Mouse (Mus musculus) MEL (cell line): ENCODE measurements around the gene Ccdc102a. TPM values are rescaled to one million over a fixed set of nuclear protein-coding genes. Genes with fewer than 3 reads are reported as not detected.

Experiments
- DNase-seq: peaks from one replicate; pipeline ENCODE4 v3.0.0; 2011; ENCODE audit warnings: low read depth, low spot score
- H3K27ac ChIP-seq: 2 replicates; pipeline ENCODE4 v1.5.1; 2012; ENCODE audit warnings: low read depth, mild to moderate bottlenecking, control low read depth, low read length, moderate library complexity; ENCODE audit not compliant: control insufficient read depth
- H3K27me3 ChIP-seq, 2 experiments: fragments of 150-350 bp in 1 of 2; sonication (generic) in 1 of 2; 2 replicates each; pipeline ENCODE4 v1.6.1; 2012; ENCODE audit warnings: low read length in 2 of 2, mild to moderate bottlenecking in 2 of 2, improper control_type of control experiment in 1 of 2, moderate library complexity in 1 of 2; ENCODE audit not compliant: insufficient read depth in 2 of 2, control insufficient read depth in 1 of 2
- H3K36me3 ChIP-seq, 2 experiments: 2 replicates each; pipeline ENCODE4 v1.6.1; 2012 to 2014; ENCODE audit warnings: low read length in 2 of 2, improper control_type of control experiment in 1 of 2, inconsistent platforms in 1 of 2, mild to moderate bottlenecking in 1 of 2; ENCODE audit not compliant: insufficient read depth in 2 of 2, control insufficient read depth in 1 of 2
- H3K4me1 ChIP-seq, 2 experiments: fragments of 150-350 bp in 1 of 2; sonication (generic) in 1 of 2; 2 replicates each; pipeline ENCODE4 v1.6.1; 2012; ENCODE audit warnings: low read length in 2 of 2, improper control_type of control experiment in 1 of 2, mild to moderate bottlenecking in 1 of 2; ENCODE audit not compliant: insufficient read depth in 2 of 2, control insufficient read depth in 1 of 2
- H3K4me3 ChIP-seq, 2 experiments: fragments of 150-350 bp in 1 of 2; sonication (generic) in 1 of 2; 2 replicates each; pipeline ENCODE4 v1.5.1; 2012; ENCODE audit warnings: low read depth in 2 of 2, low read length in 2 of 2, mild to moderate bottlenecking in 2 of 2, moderate library complexity in 2 of 2, control low read depth in 1 of 2, improper control_type of control experiment in 1 of 2; ENCODE audit not compliant: control insufficient read depth in 1 of 2, insufficient read depth in 1 of 2
- H3K79me2 ChIP-seq: 2 replicates; pipeline ENCODE4 v1.6.1; 2012; ENCODE audit warnings: mild to moderate bottlenecking, low read length, moderate library complexity; ENCODE audit not compliant: control insufficient read depth, poor library complexity, insufficient read depth
- H3K9ac ChIP-seq: 2 replicates; pipeline ENCODE4 v1.6.1; 2012; ENCODE audit warnings: low read depth, mild to moderate bottlenecking, control low read depth, low read length, moderate library complexity; ENCODE audit not compliant: control insufficient read depth, poor library complexity, severe bottlenecking
- H3K9me3 ChIP-seq: fragments of 150-350 bp; sonication (generic); replicated peaks from 2 replicates; pipeline ENCODE4 v1.6.1; 2012; ENCODE audit warnings: mild to moderate bottlenecking, low read length, improper control_type of control experiment, moderate library complexity; ENCODE audit not compliant: insufficient read depth
- BHLHE40 ChIP-seq: IDR thresholded peaks from 2 replicates; pipeline ENCODE4 v1.6.1; 2012; ENCODE audit warnings: low read depth, mild to moderate bottlenecking, inconsistent platforms, low read length, improper control_type of control experiment, borderline replicate concordance
- CHD2 ChIP-seq: IDR thresholded peaks from 2 replicates; pipeline ENCODE4 v1.6.1; 2011; ENCODE audit warnings: low read length, improper control_type of control experiment
- CTCF ChIP-seq, 3 experiments: IDR thresholded peaks in 2 of 3; conservative IDR thresholded peaks in 1 of 3; 2 replicates each; pipeline ENCODE4 v1.5.1; 2011 to 2012; ENCODE audit warnings: low read length in 3 of 3, low read depth in 2 of 3, mild to moderate bottlenecking in 2 of 3, improper control_type of control experiment in 1 of 3, inconsistent platforms in 1 of 3, mixed read lengths in 1 of 3, moderate library complexity in 1 of 3; ENCODE audit not compliant: control insufficient read depth in 1 of 3, insufficient read depth in 1 of 3, poor library complexity in 1 of 3, severe bottlenecking in 1 of 3
- E2F4 ChIP-seq: IDR thresholded peaks from 2 replicates; pipeline ENCODE4 v1.6.1; 2011; ENCODE audit warnings: low read depth, low read length, improper control_type of control experiment, borderline replicate concordance
- ELF1 ChIP-seq: IDR thresholded peaks from 2 replicates; pipeline ENCODE4 v1.6.1; 2014; ENCODE audit warnings: low read depth, mild to moderate bottlenecking, inconsistent platforms, low read length, improper control_type of control experiment, moderate library complexity
- EP300 ChIP-seq, 2 experiments: IDR thresholded peaks; 2 replicates each; pipeline ENCODE4 v1.6.1; 2011; ENCODE audit warnings: improper control_type of control experiment in 2 of 2, low read length in 2 of 2, low read depth in 1 of 2, mild to moderate bottlenecking in 1 of 2
- GABPA ChIP-seq: IDR thresholded peaks from 2 replicates; pipeline ENCODE4 v1.6.1; 2012; ENCODE audit warnings: low read depth, mild to moderate bottlenecking, inconsistent platforms, low read length, improper control_type of control experiment, moderate library complexity
- GATA1 ChIP-seq: IDR thresholded peaks from 2 replicates; pipeline ENCODE4 v1.6.1; 2011; ENCODE audit warnings: low read depth, low read length, improper control_type of control experiment
- HCFC1 ChIP-seq: IDR thresholded peaks from 2 replicates; pipeline ENCODE4 v1.6.1; 2012; ENCODE audit warnings: low read depth, mild to moderate bottlenecking, inconsistent platforms, low read length, improper control_type of control experiment, moderate library complexity
- KAT2A ChIP-seq: conservative IDR thresholded peaks from 2 replicates; pipeline ENCODE4 v1.6.1; 2012; ENCODE audit warnings: low read depth, low read length, improper control_type of control experiment, inconsistent platforms
- MAFK ChIP-seq: IDR thresholded peaks from 2 replicates; pipeline ENCODE4 v1.6.1; 2011; ENCODE audit warnings: low read depth, mild to moderate bottlenecking, low read length, improper control_type of control experiment, borderline replicate concordance
- MAX ChIP-seq: IDR thresholded peaks from 2 replicates; pipeline ENCODE4 v1.6.1; 2011; ENCODE audit warnings: low read length, improper control_type of control experiment
- MAZ ChIP-seq: IDR thresholded peaks from 2 replicates; pipeline ENCODE4 v1.6.1; 2012; ENCODE audit warnings: low read depth, mild to moderate bottlenecking, inconsistent platforms, low read length, improper control_type of control experiment
- MXI1 ChIP-seq: IDR thresholded peaks from 2 replicates; pipeline ENCODE4 v1.6.1; 2011; ENCODE audit warnings: mild to moderate bottlenecking, low read depth, low read length, improper control_type of control experiment
- MYB ChIP-seq: IDR thresholded peaks from 2 replicates; pipeline ENCODE4 v1.6.1; 2011; ENCODE audit warnings: mild to moderate bottlenecking, low read depth, low read length, improper control_type of control experiment
- MYC ChIP-seq: IDR thresholded peaks from 2 replicates; pipeline ENCODE4 v1.6.1; 2011; ENCODE audit warnings: low read depth, mild to moderate bottlenecking, low read length, improper control_type of control experiment, moderate library complexity
- NELFE ChIP-seq: IDR thresholded peaks from 2 replicates; pipeline ENCODE4 v1.6.1; 2011; ENCODE audit warnings: low read depth, low read length, improper control_type of control experiment
- POLR2A ChIP-seq, 2 experiments: IDR thresholded peaks; 2 replicates each; pipeline ENCODE4 v1.6.1; 2011 to 2012; ENCODE audit warnings: low read length in 2 of 2, mild to moderate bottlenecking in 2 of 2, control low read depth in 1 of 2, improper control_type of control experiment in 1 of 2, low read depth in 1 of 2, moderate library complexity in 1 of 2; ENCODE audit not compliant: control insufficient read depth in 1 of 2, insufficient read depth in 1 of 2, poor library complexity in 1 of 2
- POLR2AphosphoS2 ChIP-seq: IDR thresholded peaks from 2 replicates; pipeline ENCODE4 v1.6.1; 2011; ENCODE audit warnings: low read length, improper control_type of control experiment
- RAD21 ChIP-seq: IDR thresholded peaks from 2 replicates; pipeline ENCODE4 v1.6.1; 2011; ENCODE audit warnings: mild to moderate bottlenecking, low read depth, low read length, improper control_type of control experiment
- RCOR1 ChIP-seq: IDR thresholded peaks from 2 replicates; pipeline ENCODE4 v1.6.1; 2012; ENCODE audit warnings: low read depth, mild to moderate bottlenecking, inconsistent platforms, low read length, improper control_type of control experiment
- SIN3A ChIP-seq: IDR thresholded peaks from 2 replicates; pipeline ENCODE4 v1.6.1; 2012; ENCODE audit warnings: low read length, improper control_type of control experiment, inconsistent platforms
- SMC3 ChIP-seq: IDR thresholded peaks from 2 replicates; pipeline ENCODE4 v1.6.1; 2011; ENCODE audit warnings: low read depth, low read length, improper control_type of control experiment
- USF1 ChIP-seq: IDR thresholded peaks from 2 replicates; pipeline ENCODE4 v1.6.1; 2014; ENCODE audit warnings: low read depth, mild to moderate bottlenecking, inconsistent platforms, low read length, improper control_type of control experiment, moderate library complexity
- ZC3H11A ChIP-seq: IDR thresholded peaks from 2 replicates; pipeline ENCODE4 v1.6.1; 2012; ENCODE audit warnings: low read depth, mild to moderate bottlenecking, inconsistent platforms, low read length, improper control_type of control experiment
- ZKSCAN1 ChIP-seq: IDR thresholded peaks from 2 replicates; pipeline ENCODE4 v1.6.1; 2012; ENCODE audit warnings: low read depth, mild to moderate bottlenecking, inconsistent platforms, low read length, improper control_type of control experiment, moderate library complexity
- polyA plus RNA-seq, 2 experiments: library from polyadenylated mRNA; stranded (reverse) in 1 of 2; unstranded in 1 of 2; fragments of >175 nt in 1 of 2; fragments of >200 nt in 1 of 2; gene quantifications; 2 replicates each; pipeline versions ENCODE4 v1.2.1 to v1.2.4; 2012; ENCODE audit warnings: low replicate concordance in 2 of 2, low read depth in 1 of 2; ENCODE audit not compliant: insufficient read length in 2 of 2, insufficient read depth in 1 of 2, missing spikeins in 1 of 2
- total RNA-seq: library from RNA; depleted of rRNA; stranded (reverse); fragments of 300-350 nt; gene quantifications from 2 replicates; pipeline ENCODE4 v1.2.3, GENCODE M21; 2012

Gene Ccdc102a
- total and polyA plus RNA-seq, 3 experiments: 1.7 to 6.8 TPM; not detected in 1

GRCm38 (mm10) chr8:94903709-94904108 is 14.2 kb downstream of the Ccdc102a start:
- Histone ChIP-seq H3K79me2 (no peaks in the 10 kb centered on the region), H3K4me3 (no peak overlapping the region), H3K36me3 (no peaks in the 10 kb centered on the region), H3K27me3 (peaks cover 0 to 3% of the 10 kb centered on the region in 2 experiments; a peak in 1 of 4 replicates), H3K27ac (no peak overlapping the region), H3K4me1 (0 out of 4 replicates have a peak, but pooled peaks cover 0 to 4% of the 10 kb centered on the region in 2 experiments), H3K9ac (no peak overlapping the region), H3K9me3 (no peaks in the 10 kb centered on the region)
- TF ChIP-seq ZKSCAN1 (no peak), GATA1 (no peak), GABPA (no peak), MYB (no peak), MAZ (no peak), MAFK (no peak), SIN3A (no peak), ELF1 (no peak), E2F4 (no peak), SMC3 (no peak), NELFE (no peak), HCFC1 (no peak), RCOR1 (no peak), RAD21 (no peak)
- no peak for DNase-seq

GRCm38 (mm10) chr8:94901031-94901430 is 16.9 kb downstream of the Ccdc102a start:
- Histone ChIP-seq H3K4me3 (no peak overlapping the region), H3K9ac (no peak overlapping the region), H3K36me3 (no peaks in the 10 kb centered on the region), H3K79me2 (no peaks in the 10 kb centered on the region), H3K27ac (no peak overlapping the region), H3K4me1 (0 out of 4 replicates have a peak, but pooled peaks cover 0 to 4% of the 10 kb centered on the region in 2 experiments), H3K9me3 (no peaks in the 10 kb centered on the region), H3K27me3 (peaks cover 0 to 8% of the 10 kb centered on the region in 2 experiments; a peak in 1 of 4 replicates)
- DNase-seq: no peak
- no peak for TF ChIP-seq MAFK
- no peak for TF ChIP-seq BHLHE40
- no peak for TF ChIP-seq SMC3
- TF ChIP-seq MYC: no peak
- TF ChIP-seq CHD2: no peak
- no peak for TF ChIP-seq POLR2AphosphoS2
- no peak for TF ChIP-seq EP300 (IDR thresholded peaks at IDR 0.05; ENCODE audit: low read depth in 1 of 2, low read length in 2 of 2)
- no peak for TF ChIP-seq MAX
- TF ChIP-seq RAD21: no peak
- TF ChIP-seq ZC3H11A: no peak
- TF ChIP-seq USF1: no peak
- TF ChIP-seq SIN3A: no peak
- TF ChIP-seq KAT2A: no peak
- no peak for TF ChIP-seq GATA1
- no peak for TF ChIP-seq MAZ
- TF ChIP-seq CTCF (IDR thresholded peaks at IDR 0.05 in 2 of 3, conservative IDR thresholded peaks at IDR 0.05 in 1 of 3; ENCODE audit: control insufficient read depth in 1 of 3, insufficient read depth in 1 of 3, low read depth in 2 of 3, low read length in 3 of 3, poor library complexity in 1 of 3, severe bottlenecking in 1 of 3): no peak
- TF ChIP-seq MXI1: no peak
- TF ChIP-seq POLR2A (IDR thresholded peaks at IDR 0.05; ENCODE audit: control insufficient read depth in 1 of 2, insufficient read depth in 1 of 2, low read depth in 1 of 2, low read length in 2 of 2, poor library complexity in 1 of 2): no peak
